Mouse (Mus musculus) layer of hippocampus, adult 8-10 months (tissue): ENCODE measurements at regions not wholly inside any gene's neighbourhood (a gene's known extent, or its start where the extent isn't known, plus 50 kb on each side); places are given as distances from the start of the nearest gene placed in this dataset.

Experiments
- DNase-seq, 2 experiments: peaks; one replicate each; pipeline ENCODE4 v3.0.0; 2022; ENCODE audit warnings: low spot score in 2 of 2

GRCm38 (mm10) chr13:60358408-60359060 lies 181.4 kb upstream of the Gas1 start:
- DNase-seq, result no peak

GRCm38 (mm10) chr13:60364778-60365672 lies 187.9 kb upstream of the Gas1 start:
- no peak for DNase-seq

- DNase-seq, result no peak
These were observed 192.1 kb upstream of the Gas1 start for GRCm38 (mm10) chr13:60369216-60369615.

- DNase-seq, result no peak
These were observed 194.5 kb upstream of the Gas1 start for GRCm38 (mm10) chr13:60371656-60372055.

GRCm38 (mm10) chr13:60376705-60377104 lies 199.5 kb upstream of the Gas1 start:
- no peak for DNase-seq

GRCm38 (mm10) chr13:60382855-60383254 lies 205.7 kb upstream of the Gas1 start:
- DNase-seq, result no peak

- DNase-seq, result no peak
These were observed 202.9 kb upstream of the Dapk1 start for GRCm38 (mm10) chr13:60398836-60399235.

- no peak for DNase-seq
These were observed 200.8 kb upstream of the Dapk1 start for GRCm38 (mm10) chr13:60400764-60401487.

- DNase-seq, result no peak
These were observed 198.3 kb upstream of the Dapk1 start for GRCm38 (mm10) chr13:60403471-60403870.

- DNase-seq, result no peak
These were observed 194.4 kb upstream of the Dapk1 start for GRCm38 (mm10) chr13:60407344-60407743.

GRCm38 (mm10) chr13:60409706-60410502 lies 191.8 kb upstream of the Dapk1 start:
- DNase-seq, result no peak

- DNase-seq, result peak; percentile 13 to 23
These were observed 185.7 kb upstream of the Dapk1 start for GRCm38 (mm10) chr13:60416024-60416423.

- no peak for DNase-seq
These were observed 184.7 kb upstream of the Dapk1 start for GRCm38 (mm10) chr13:60417015-60417414.

- DNase-seq, result no peak
These were observed 184.2 kb upstream of the Dapk1 start for GRCm38 (mm10) chr13:60417436-60418158.

GRCm38 (mm10) chr13:60420386-60420785 lies 181.4 kb upstream of the Dapk1 start:
- DNase-seq, result peak; percentile 13 to 15

- DNase-seq, result no peak
These were observed 180.7 kb upstream of the Dapk1 start for GRCm38 (mm10) chr13:60420842-60421696.

GRCm38 (mm10) chr13:60424267-60424666 lies 177.5 kb upstream of the Dapk1 start:
- DNase-seq, result no peak

GRCm38 (mm10) chr13:60425140-60425539 lies 176.6 kb upstream of the Dapk1 start:
- DNase-seq, result no peak

- DNase-seq, result no peak
These were observed 176.2 kb upstream of the Dapk1 start for GRCm38 (mm10) chr13:60425556-60425955.
